Mouse (Mus musculus) hindbrain, postnatal 0 days (tissue): ENCODE data around the gene Gm10974. TPM values are rescaled to one million over a fixed set of nuclear protein-coding genes. Genes with fewer than 3 reads are reported as not detected.

ENCODE experiments used
- ATAC-seq: fragments of 200-750 bp; cut with Nextera tagmentation; 2 replicates; pipeline ENCODE4 v1.8.0; 2017; ENCODE audit warnings: mild to moderate bottlenecking, moderate TSS enrichment, moderate library complexity
- DNase-seq: peaks from one replicate; pipeline ENCODE4 v3.0.0-alpha.2; 2015; ENCODE audit warnings: low spot score
- H3K27ac ChIP-seq: fragments of 300-500 bp; sonication (generic); 2 replicates; pipeline ENCODE4 v1.5.1; 2014; ENCODE audit warnings: mild to moderate bottlenecking
- H3K27me3 ChIP-seq: fragments of 300-500 bp; sonication (generic); 2 replicates; pipeline ENCODE4 v1.6.1; 2014; ENCODE audit warnings: low read length, mixed read lengths; ENCODE audit not compliant: insufficient read depth
- H3K36me3 ChIP-seq: fragments of 300-500 bp; sonication (generic); 2 replicates; pipeline ENCODE4 v1.6.1; 2014; ENCODE audit warnings: low read length, mixed read lengths; ENCODE audit not compliant: insufficient read depth
- H3K4me1 ChIP-seq: fragments of 300-500 bp; sonication (generic); 2 replicates; pipeline ENCODE4 v1.6.1; 2014; ENCODE audit warnings: antibody characterized with exemption, low read length, mixed read lengths; ENCODE audit not compliant: insufficient read depth
- H3K4me2 ChIP-seq: fragments of 300-500 bp; sonication (generic); 2 replicates; pipeline ENCODE4 v1.6.1; 2014; ENCODE audit warnings: low read depth, mild to moderate bottlenecking, low read length, moderate library complexity, mixed read lengths
- H3K4me3 ChIP-seq: fragments of 300-500 bp; sonication (generic); 2 replicates; pipeline ENCODE4 v1.5.1; 2014; ENCODE audit warnings: low read length
- H3K9ac ChIP-seq: fragments of 300-500 bp; sonication (generic); replicated peaks from 2 replicates; pipeline ENCODE4 v1.6.1; 2014; ENCODE audit warnings: mild to moderate bottlenecking, low read length, moderate library complexity, mixed read lengths
- H3K9me3 ChIP-seq: fragments of 300-500 bp; sonication (generic); 2 replicates; pipeline ENCODE4 v1.6.1; 2016; ENCODE audit warnings: low read length, mixed read lengths
- CTCF ChIP-seq: IDR thresholded peaks from 2 replicates; pipeline ENCODE4 v1.5.1; 2016; ENCODE audit warnings: antibody characterized with exemption, control low read depth, low read depth
- WGBS: fragments of 180-500 bp; shearing (Covaris S2); extraction: QIAGEN DNeasy Blood & Tissue Kit; methylation state at CpG from one replicate; pipeline ENCODE4 v1.1.7; 2014; 5-methylcytosine and 5-hydroxymethylcytosine counted together
- microRNA-seq, 2 experiments: library from miRNA; unstranded; fragments of <30 nt; microRNA quantifications; one replicate each; pipeline ENCODE4; 2016
- polyA plus RNA-seq: library from polyadenylated mRNA; unstranded; fragments of >200 nt; fragmentation: Nextera tagmentation; extraction: Ambion mirVana; gene quantifications from 2 replicates; pipeline ENCODE4 v1.2.1, GENCODE M21; 2015
- total RNA-seq: library from RNA; depleted of rRNA; stranded (reverse); fragments of >200 nt; gene quantifications from 2 replicates; pipeline ENCODE4 v1.2.3, GENCODE M21; 2014; rRNA removed

Gene Gm10974
- total and polyA plus RNA-seq, 2 experiments from 2014 or later, result not detected

DNA sequence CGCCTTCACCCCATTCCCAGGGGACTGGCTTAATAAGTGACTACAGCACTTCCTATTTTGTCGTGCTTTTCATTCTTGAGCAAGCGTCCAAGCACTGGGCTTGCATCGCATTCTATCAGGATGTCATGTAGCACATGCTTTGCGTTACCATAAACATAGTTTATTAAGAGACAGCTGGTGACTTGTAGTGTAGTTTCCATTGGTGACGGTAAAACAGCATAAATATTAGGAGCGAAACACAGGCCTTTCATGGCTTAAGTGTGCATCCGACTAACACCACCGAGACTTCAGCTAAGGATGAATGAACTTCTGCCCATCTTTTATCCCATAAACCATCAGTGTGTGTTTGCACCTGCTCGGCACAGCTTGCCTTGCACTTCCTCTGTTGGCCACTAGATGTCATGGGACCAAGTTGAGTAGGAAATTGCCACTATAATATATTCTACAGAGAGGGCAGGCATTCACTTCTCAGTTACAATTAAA, 68.8 kb downstream of the Gm10974 start:
- peak; percentile 94 for TF ChIP-seq CTCF
- ATAC-seq (peak; percentile 80), DNase-seq (peak; percentile 79)

More for the DNA sequence above, 68.8 kb downstream of the Gm10974 start:
- no peaks in the 10 kb centered on the region; the same call in 1 of the 2 replicates for H3K27me3 ChIP-seq
- no peak overlapping the region for H3K27ac ChIP-seq
- WGBS, result 40% methylated on average over 10 of the region's 10 CpGs
- no peaks in the 10 kb centered on the region for H3K9me3 ChIP-seq
- no peaks in the 10 kb centered on the region for H3K36me3 ChIP-seq
- no peak overlapping the region for H3K9ac ChIP-seq
- H3K4me2 ChIP-seq, result no peak overlapping the region
- no peaks in the 10 kb centered on the region for H3K4me1 ChIP-seq
- no peak overlapping the region for H3K4me3 ChIP-seq

Small RNA genes lying within 50 kb of the gene (microRNA-seq; reads per million reads assigned to microRNA genes)
- gene Mir7057, result 0 to 0.18 reads per million in 2 experiments

Other genes starting within 250 kb of the Gm10974 start
- gene Lrrk1, start 22.4 kb downstream of the Gm10974 start, total RNA-seq, result 3.1 and 4.1 TPM in 2 replicates
- 2.5 and 2.6 TPM in 2 replicates for gene Lrrk1, start 22.4 kb downstream of the Gm10974 start, polyA plus RNA-seq
- gene Aldh1a3, start 61.6 kb downstream of the Gm10974 start, total RNA-seq, result 3.3 and 4.6 TPM in 2 replicates
- 3.5 and 3.7 TPM in 2 replicates for gene Aldh1a3, start 61.6 kb downstream of the Gm10974 start, polyA plus RNA-seq